10 mouse cellular contexts compared by ENCODE assay signal in the genomic region with DNA sequence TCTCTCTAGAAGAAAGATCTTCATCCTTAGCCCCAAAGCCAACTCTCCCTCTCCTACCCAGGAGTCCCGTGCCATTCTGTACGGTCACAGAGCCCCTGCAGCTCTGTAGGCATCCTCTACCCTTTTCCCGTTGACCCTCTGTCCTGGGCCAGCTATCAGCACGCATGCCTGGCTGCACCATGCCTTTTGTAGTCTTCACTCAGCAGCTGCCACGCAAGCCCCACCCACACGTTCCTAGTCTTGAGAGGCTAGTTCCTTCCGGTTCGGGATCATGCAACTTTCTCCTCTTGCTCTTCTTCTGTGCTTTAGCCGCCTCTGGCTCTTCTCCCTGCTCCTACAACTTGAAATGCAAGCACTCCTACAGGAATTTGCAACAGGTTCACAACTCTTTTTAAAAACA.
DNase-seq lines count a peak whose midpoint lies in the region; ATAC-seq lines count a peak whose summit lies in the region.
"Had no signal": no experiment of that assay in that cellular context is flagged by ENCODE, and none has a peak within 500 bp of the region (broad histone marks: within the 10 kb centered on the region; RNA-seq: fewer than 3 reads in every experiment).

No protein-coding gene starts in this region.

- intact Hi-C loops in heart, postnatal 10 days (cut with DNase I): no loop called here

- ATAC-seq in liver, embryonic 11.5 days (replicated peaks; ENCODE audit: low FRiP score): no peak
- ATAC-seq: activated CD4-positive, CD25-positive, alpha-beta regulatory T cell, adult 4 months; liver, postnatal 0 days had no signal

- H3K4me1 ChIP-seq in liver, embryonic 11.5 days (replicated peaks; ENCODE audit: control insufficient read depth, insufficient read depth, low read length): no peaks in the 10 kb centered on the region

- no peaks in the 10 kb centered on the region for H3K27me3 ChIP-seq in liver, embryonic 11.5 days (replicated peaks; ENCODE audit: control insufficient read depth, insufficient read depth, low read length)

- no peak overlapping the region for H3K9ac ChIP-seq in liver, embryonic 11.5 days (ENCODE audit: low read depth, low read length)
- H3K9ac ChIP-seq: liver, postnatal 0 days had no signal

- H3K9me3 ChIP-seq in liver, embryonic 11.5 days (ENCODE audit: control insufficient read depth, low read length): no peaks in the 10 kb centered on the region

- no peaks in the 10 kb centered on the region for H3K36me3 ChIP-seq in liver, embryonic 11.5 days (ENCODE audit: control insufficient read depth, insufficient read depth, low read length)

- no peak overlapping the region for H3K4me3 ChIP-seq in liver, embryonic 11.5 days (ENCODE audit: low read depth, low read length)

- peak; percentile 12 to 43 for DNase-seq in kidney, postnatal 36 days
- no peak for DNase-seq in kidney, adult 9 months
- peak; percentile 28 to 36 for DNase-seq in heart, adult 18-20 months
- peak; percentile 36 to 45 for DNase-seq in heart, postnatal 10 days
- peak; percentile 61 for DNase-seq in thymus, postnatal 14 days
- no peak for DNase-seq in layer of hippocampus, adult 11-12 months (ENCODE audit: low spot score)
- no peak for DNase-seq in liver, embryonic 11.5 days (ENCODE audit: low spot score)
- DNase-seq: gastrocnemius, postnatal 10 days; liver, postnatal 0 days had no signal

- 61% methylated on average over 9 of the region's 9 CpGs for WGBS in liver, embryonic 11.5 days

- no peak overlapping the region for H3K4me2 ChIP-seq in liver, embryonic 11.5 days

- H3K27ac ChIP-seq in liver, embryonic 11.5 days (ENCODE audit: low read depth, low read length): no peak overlapping the region

Comparison
In these comparisons a context has a peak if more than half of its experiments do, and no peak if none do; other contexts are left out.
1. DNase-seq: peak in kidney, postnatal 36 days (2 of 2), heart, adult 18-20 months (2 of 2), heart, postnatal 10 days (2 of 2) and thymus, postnatal 14 days (single experiment); none in kidney, adult 9 months (single experiment), layer of hippocampus, adult 11-12 months (single experiment) and liver, embryonic 11.5 days (single experiment).